Mouse (Mus musculus): ENCODE data around the gene Olig2. TPM values are rescaled to one million over a fixed set of nuclear protein-coding genes. Genes with fewer than 3 reads are reported as not detected.

Gene Olig2
- polyA plus RNA-seq, 1 experiment: not detected

DNA sequence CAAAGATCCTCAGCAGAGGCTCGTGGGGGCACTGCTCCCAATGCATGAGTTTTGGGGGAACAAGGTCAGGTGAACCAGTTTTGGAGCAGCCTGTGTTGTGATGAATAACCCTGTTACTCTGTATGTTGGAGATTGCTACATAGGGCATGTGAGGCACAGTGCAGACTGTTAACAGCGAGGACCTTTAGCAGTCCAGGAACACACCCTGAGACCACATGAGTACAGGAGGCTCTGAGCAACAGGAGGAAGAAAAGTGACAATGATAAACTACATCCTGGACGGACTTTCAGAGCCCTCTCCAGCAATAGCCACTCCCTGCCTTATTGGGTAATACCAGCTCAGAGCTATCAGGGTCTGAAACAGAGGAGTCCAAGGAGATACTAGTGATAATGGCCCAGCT lies 33.7 kb downstream of the Olig2 start:
- TF ChIP-seq POLR2A (IDR thresholded peaks at IDR 0.05; ENCODE audit: borderline replicate concordance, control insufficient read depth, low read depth, low read length) (no peak), CTCF (IDR thresholded peaks at IDR 0.05; ENCODE audit: control insufficient read depth, insufficient read depth, low read length) (no peak)
- 33% methylated on average over 3 of the region's 3 CpGs for WGBS

DNA sequence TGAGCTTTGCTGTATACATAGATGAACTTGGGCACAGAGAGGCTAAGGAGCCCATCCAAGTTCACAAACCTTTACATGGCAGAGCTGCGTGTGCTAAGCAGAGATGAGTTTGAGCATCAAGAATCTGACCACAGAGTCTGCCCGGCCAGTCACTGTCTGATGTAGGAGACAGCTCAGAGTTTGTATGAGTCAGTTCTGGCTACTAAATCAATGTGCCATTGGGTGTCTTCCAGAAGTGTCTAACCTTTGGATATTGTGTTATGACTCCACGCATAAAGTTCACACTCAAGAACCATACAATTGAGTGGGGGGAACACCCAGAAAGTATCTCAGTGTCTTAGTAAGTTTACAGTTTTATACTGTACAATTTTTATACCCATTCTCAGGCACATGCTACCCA lies 35.6 kb downstream of the Olig2 start:
- no peak overlapping the region for H3K27ac ChIP-seq (ENCODE audit: control insufficient read depth, insufficient read depth, low read depth, low read length, poor library complexity)
- TF ChIP-seq POLR2A (IDR thresholded peaks at IDR 0.05; ENCODE audit: borderline replicate concordance, control insufficient read depth, low read depth, low read length) (no peak), CTCF (IDR thresholded peaks at IDR 0.05; ENCODE audit: control insufficient read depth, insufficient read depth, low read length) (no peak)

More for the DNA sequence above, 33.7 kb downstream of the Olig2 start:
- Histone ChIP-seq H3K4me1 (ENCODE audit: control insufficient read depth, insufficient read depth, low read length) (no peaks in the 10 kb centered on the region), H3K27ac (ENCODE audit: control insufficient read depth, insufficient read depth, low read depth, low read length, poor library complexity) (no peak overlapping the region), H3K4me3 (replicated peaks; ENCODE audit: control insufficient read depth, low read depth, low read length) (no peak overlapping the region)

DNA sequence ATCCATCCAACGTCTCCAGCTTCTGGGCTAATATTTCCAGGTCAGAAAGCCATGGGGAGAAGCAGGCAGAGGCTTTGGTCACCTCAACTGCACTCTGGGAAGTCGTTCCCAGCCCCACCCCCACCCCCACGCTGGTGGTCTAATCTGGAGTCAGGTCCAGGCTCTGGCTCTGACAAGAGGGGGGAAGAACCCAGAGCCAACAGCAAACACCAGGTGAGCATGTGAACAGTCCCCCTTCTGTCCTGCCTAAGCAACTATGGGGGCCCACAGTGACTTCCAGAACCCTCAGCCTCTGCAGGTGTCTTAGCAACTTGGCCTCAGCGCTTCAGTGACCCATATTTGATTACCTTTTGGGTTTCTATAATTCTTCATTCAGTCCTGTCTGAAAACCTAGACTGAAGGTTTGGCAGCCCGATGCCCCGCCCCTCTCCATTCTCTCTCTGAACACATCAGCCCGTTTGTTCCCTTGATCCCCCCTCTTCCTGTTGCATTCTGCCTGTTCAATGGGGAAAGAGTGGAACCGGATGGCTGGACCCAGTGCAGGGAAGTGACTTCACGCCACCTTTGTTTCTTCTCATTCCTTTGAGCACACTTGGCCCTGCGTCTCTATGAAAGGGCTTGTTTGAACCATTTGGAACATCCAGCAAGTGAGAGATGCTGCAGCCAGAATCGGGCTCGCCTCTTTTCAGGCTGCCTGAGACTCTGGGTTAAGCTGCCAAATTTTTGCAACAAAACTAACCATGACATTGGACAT lies 37.4 kb downstream of the Olig2 start:
- H3K4me1 ChIP-seq (ENCODE audit: control insufficient read depth, insufficient read depth, low read length): no peaks in the 10 kb centered on the region
- no peak overlapping the region for H3K4me3 ChIP-seq (replicated peaks; ENCODE audit: control insufficient read depth, low read depth, low read length)
- no peak overlapping the region for H3K27ac ChIP-seq (ENCODE audit: control insufficient read depth, insufficient read depth, low read depth, low read length, poor library complexity)
- 31% methylated on average over 12 of the region's 12 CpGs for WGBS
- no peak for TF ChIP-seq POLR2A (IDR thresholded peaks at IDR 0.05; ENCODE audit: borderline replicate concordance, control insufficient read depth, low read depth, low read length)
- no peak for TF ChIP-seq CTCF (IDR thresholded peaks at IDR 0.05; ENCODE audit: control insufficient read depth, insufficient read depth, low read length)

More for the DNA sequence above, 35.6 kb downstream of the Olig2 start:
- H3K4me1 ChIP-seq (ENCODE audit: control insufficient read depth, insufficient read depth, low read length): no peaks in the 10 kb centered on the region
- H3K4me3 ChIP-seq (replicated peaks; ENCODE audit: control insufficient read depth, low read depth, low read length): no peak overlapping the region
- 80% methylated on average over 3 of the region's 3 CpGs for WGBS

DNA sequence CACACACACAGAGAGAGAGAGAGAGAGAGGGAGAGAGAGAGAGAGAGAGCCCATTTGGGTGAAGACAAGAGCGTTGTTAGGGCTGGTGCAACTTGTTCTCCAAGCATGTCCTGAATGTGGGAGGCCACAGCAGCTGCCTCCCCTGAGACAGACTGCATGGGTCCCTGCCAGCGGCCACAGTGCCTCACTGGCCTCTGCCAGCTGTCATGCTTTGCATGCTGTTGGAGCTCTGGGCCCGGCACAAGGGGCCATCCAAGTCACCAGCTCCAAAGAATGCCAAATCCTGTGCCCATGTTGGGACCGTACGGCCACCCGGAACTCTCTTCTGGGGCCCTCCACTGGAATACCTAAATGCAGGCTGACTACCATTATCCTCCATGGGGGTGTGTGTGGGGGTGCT lies 40.7 kb downstream of the Olig2 start:
- no peak overlapping the region for H3K27ac ChIP-seq (ENCODE audit: control insufficient read depth, insufficient read depth, low read depth, low read length, poor library complexity)
- H3K4me1 ChIP-seq (ENCODE audit: control insufficient read depth, insufficient read depth, low read length): no peaks in the 10 kb centered on the region
- no peak overlapping the region for H3K4me3 ChIP-seq (replicated peaks; ENCODE audit: control insufficient read depth, low read depth, low read length)
- TF ChIP-seq CTCF (IDR thresholded peaks at IDR 0.05; ENCODE audit: control insufficient read depth, insufficient read depth, low read length): no peak
- no peak for TF ChIP-seq POLR2A (IDR thresholded peaks at IDR 0.05; ENCODE audit: borderline replicate concordance, control insufficient read depth, low read depth, low read length)
- whole genome bisulfite sequencing: 76% methylated on average over 6 of the region's 6 CpGs

DNA sequence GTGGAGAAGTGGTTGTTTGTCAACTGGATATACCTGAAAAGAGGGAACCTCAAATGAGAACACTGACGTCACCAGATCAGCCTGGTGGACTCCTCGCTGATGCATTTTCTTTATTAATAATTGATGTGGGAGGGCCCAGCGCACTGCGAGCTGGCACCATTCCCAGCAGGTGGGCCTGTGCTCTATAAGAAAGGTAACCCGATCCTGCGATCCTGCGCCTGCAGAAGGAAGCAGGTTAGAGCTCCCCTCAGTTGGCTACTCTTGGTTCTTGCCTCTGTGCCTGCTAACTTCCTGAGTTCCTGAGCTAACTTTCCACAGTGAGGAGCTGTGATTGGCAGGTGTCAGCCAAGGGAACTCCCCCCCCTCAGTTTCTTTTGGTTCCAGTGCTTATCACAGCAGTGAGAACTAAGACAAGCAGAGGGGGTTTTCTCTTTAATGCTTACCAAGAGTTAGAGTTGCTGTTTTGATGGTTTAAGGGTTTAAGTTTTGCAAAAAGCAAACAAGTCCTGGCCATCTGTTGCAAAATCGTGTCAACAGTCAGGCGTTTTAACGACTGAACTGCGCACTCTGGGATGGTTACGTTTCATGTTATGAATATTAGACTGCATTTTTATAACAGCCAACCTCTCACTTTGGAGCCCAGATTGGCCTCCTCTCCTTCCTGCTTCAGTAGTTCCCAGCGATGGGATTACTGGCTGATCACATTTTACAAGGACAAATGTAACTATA lies 43.6 kb downstream of the Olig2 start:
- TF ChIP-seq CTCF (IDR thresholded peaks at IDR 0.05; ENCODE audit: control insufficient read depth, insufficient read depth, low read length) (no peak), POLR2A (IDR thresholded peaks at IDR 0.05; ENCODE audit: borderline replicate concordance, control insufficient read depth, low read depth, low read length) (no peak)
- Histone ChIP-seq H3K27ac (ENCODE audit: control insufficient read depth, insufficient read depth, low read depth, low read length, poor library complexity) (no peak overlapping the region), H3K4me3 (replicated peaks; ENCODE audit: control insufficient read depth, low read depth, low read length) (no peak overlapping the region), H3K4me1 (ENCODE audit: control insufficient read depth, insufficient read depth, low read length) (no peaks in the 10 kb centered on the region)
- 14% methylated on average over 13 of the region's 13 CpGs for WGBS

DNA sequence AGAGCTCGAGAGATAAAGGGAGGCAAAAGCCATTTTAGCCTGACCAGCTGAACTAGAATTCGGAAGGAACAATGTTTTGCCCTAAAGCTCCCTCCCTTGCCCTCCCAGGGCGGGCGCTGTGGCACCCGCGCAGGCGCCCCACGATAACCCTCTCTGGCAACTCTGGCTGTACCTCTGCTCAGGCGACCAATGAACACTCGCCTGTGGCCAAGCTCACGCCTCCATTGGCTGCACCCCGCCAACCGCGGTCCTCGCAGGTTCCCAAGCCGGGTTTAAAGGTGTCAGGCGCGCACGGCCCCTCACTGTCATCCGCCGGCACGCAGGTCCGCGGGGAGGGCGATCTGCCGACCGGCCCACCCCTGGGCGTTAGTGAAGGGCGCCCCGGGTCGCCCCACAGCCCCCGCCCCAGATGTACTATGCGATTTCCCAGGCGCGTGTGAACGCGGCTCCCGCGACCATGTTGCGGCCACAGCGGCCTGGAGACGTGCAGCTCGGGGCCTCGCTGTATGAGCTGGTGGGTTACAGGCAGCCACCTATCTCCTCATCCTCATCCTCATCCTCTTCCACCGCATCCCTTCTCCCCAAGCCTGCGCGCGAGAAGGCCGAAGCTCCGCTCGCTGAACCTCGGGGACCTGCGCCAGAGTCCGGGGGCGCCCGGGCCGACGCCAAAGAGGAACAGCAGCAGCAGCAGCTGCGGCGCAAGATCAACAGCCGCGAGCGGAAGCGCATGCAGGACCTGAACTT lies 44.4 kb downstream of the Olig2 start, which contains the start of gene Olig1:
TSS of gene Olig1 (plus strand) at position 305 of the 744 bp plus-strand sequence.
- 1% methylated on average over 64 of the region's 64 CpGs for WGBS
- Histone ChIP-seq H3K4me3 (replicated peaks; ENCODE audit: control insufficient read depth, low read depth, low read length) (no peak within 1 kb of the TSS), H3K27ac (ENCODE audit: control insufficient read depth, insufficient read depth, low read depth, low read length, poor library complexity) (no peak within 1 kb of the TSS; the same call in 1 of the 2 replicates), H3K4me1 (ENCODE audit: control insufficient read depth, insufficient read depth, low read length) (no peaks in the 10 kb centered on the region)
- TF ChIP-seq CTCF (IDR thresholded peaks at IDR 0.05; ENCODE audit: control insufficient read depth, insufficient read depth, low read length) (no peak), POLR2A (IDR thresholded peaks at IDR 0.05; ENCODE audit: borderline replicate concordance, control insufficient read depth, low read depth, low read length) (no peak)

DNA sequence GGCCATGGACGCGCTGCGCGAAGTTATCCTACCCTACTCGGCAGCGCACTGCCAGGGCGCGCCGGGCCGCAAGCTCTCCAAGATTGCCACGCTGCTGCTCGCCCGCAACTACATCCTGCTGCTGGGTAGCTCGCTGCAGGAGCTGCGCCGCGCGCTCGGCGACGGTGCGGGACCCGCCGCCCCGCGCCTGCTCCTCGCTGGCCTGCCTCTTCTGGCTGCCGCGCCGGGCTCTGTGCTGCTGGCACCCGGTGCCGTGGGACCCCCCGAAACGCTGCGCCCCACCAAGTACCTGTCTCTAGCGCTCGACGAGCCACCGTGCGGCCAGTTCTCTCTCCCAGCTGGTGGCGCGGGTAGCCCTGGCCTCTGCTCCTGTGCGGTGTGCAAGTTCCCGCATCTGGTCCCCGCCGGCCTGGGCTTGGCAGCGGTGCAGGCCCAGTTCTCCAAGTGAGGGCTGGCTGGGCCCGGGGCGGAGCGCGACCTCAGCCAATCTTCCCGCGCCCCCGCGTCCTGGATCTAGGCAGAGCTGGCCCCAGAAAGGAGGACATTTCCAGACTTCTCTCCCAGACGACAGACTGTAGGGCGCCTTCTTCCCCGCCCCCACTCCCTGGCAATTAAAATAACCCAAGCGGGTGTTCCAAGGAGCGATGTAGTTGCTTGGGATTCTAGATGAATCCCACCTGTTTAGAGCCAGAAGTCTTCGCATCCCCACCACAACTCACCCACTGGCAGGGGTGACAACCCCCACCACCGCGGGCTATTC lies 45.1 kb downstream of the Olig2 start:
- 3% methylated on average over 63 of the region's 63 CpGs for WGBS

More for the DNA sequence above, 45.1 kb downstream of the Olig2 start:
- Histone ChIP-seq H3K4me3 (replicated peaks; ENCODE audit: control insufficient read depth, low read depth, low read length) (no peak overlapping the region), H3K4me1 (ENCODE audit: control insufficient read depth, insufficient read depth, low read length) (no peaks in the 10 kb centered on the region), H3K27ac (ENCODE audit: control insufficient read depth, insufficient read depth, low read depth, low read length, poor library complexity) (no peak overlapping the region; the same call in 1 of the 2 replicates)
- TF ChIP-seq CTCF (IDR thresholded peaks at IDR 0.05; ENCODE audit: control insufficient read depth, insufficient read depth, low read length) (no peak), POLR2A (IDR thresholded peaks at IDR 0.05; ENCODE audit: borderline replicate concordance, control insufficient read depth, low read depth, low read length) (no peak)
